Mouse (Mus musculus): ENCODE results near the gene Dnttip2.

Dnttip2 gene

GRCm38 (mm10) chr3:122330484-122330883 is 56.3 kb downstream of the Dnttip2 start:
- 81% methylated on average over 12 of the region's 12 CpGs for WGBS

- 28% methylated on average over 4 of the region's 4 CpGs for WGBS
These were observed 59.3 kb downstream of the Dnttip2 start for GRCm38 (mm10) chr3:122333493-122333892.

- 48% methylated on average over 7 of the region's 7 CpGs for WGBS
These were observed 59.7 kb downstream of the Dnttip2 start for GRCm38 (mm10) chr3:122333902-122334301.

GRCm38 (mm10) chr3:122334375-122334774 is 60.2 kb downstream of the Dnttip2 start:
- WGBS, result 86% methylated on average over 7 of the region's 7 CpGs
